1 mouse cellular context compared by ENCODE assay signal in the genomic region with DNA sequence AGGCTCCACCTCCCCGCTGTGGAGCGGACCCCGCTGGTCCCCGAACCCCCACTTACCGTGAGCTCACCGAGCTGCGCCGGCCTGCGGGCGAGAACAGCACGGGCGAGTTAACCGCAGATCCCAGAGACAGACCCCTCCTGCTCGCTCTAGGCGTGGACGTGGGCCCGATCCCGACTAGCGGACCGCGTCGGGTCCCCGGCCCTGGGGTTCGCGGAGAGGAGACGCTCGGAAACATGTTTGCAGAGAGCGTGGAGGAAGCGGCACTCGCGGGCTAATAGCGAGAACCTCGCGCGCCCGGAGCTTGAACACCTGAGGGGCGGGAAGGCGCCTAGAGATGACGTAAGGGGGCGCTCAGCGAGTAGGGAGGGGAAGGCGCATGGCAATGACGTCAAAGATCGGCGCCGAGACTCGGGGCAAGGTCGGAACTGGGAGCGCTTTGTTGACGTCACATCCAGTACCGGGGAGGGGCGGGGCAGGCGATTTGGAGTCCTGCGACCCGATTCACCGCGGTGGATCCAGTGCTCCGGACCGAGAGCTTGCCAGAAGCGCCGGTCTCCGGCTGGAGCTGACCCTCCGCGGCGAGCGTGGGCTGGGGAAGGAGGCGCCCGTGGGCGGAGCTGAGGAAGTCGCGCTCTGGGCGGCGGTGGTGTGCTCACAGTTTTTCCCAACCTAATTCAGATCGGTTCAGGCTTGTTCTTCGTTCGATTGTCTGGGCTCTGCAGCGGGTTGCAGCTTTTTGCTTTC.
A peak's percentile ranks its signal among the peaks of the same experiment; 100 is the strongest.
TF ChIP-seq lines count a peak whose summit lies in the region.

A gene (minus strand): TSS at position 324 of the 744 bp plus-strand sequence.

TF ChIP-seq in MEL, 35 proteins besides CTCF, POLR2A, EP300 and RAD21 (continued from another document):
- TF ChIP-seq RCOR1 (IDR thresholded peaks at IDR 0.05; ENCODE audit: low read depth, low read length) (no peak), TCF12 (IDR thresholded peaks at IDR 0.05; ENCODE audit: low read depth, low read length) (peak; percentile 20; the same call in 1 of the 2 replicates), SMC3 (IDR thresholded peaks at IDR 0.05; ENCODE audit: low read depth, low read length) (no peak), NELFE (IDR thresholded peaks at IDR 0.05; ENCODE audit: low read depth, low read length) (peak; percentile 83), KAT2A (conservative IDR thresholded peaks at IDR 0.05; ENCODE audit: low read depth, low read length) (peak; percentile 78), MEF2A (IDR thresholded peaks at IDR 0.05; ENCODE audit: extremely low read depth, insufficient replicate concordance, low read depth, low read length, poor library complexity, severe bottlenecking) (no peak), TBP (IDR thresholded peaks at IDR 0.05; ENCODE audit: low read depth, low read length) (peak; percentile 75), MAX (IDR thresholded peaks at IDR 0.05; ENCODE audit: low read length) (peak; percentile 52; the same call in 1 of the 2 replicates), MYC (IDR thresholded peaks at IDR 0.05; ENCODE audit: low read depth, low read length) (peak; percentile 73; the same call in 1 of the 2 replicates), SIN3A (IDR thresholded peaks at IDR 0.05; ENCODE audit: low read length) (peak; percentile 98), ZC3H11A (IDR thresholded peaks at IDR 0.05; ENCODE audit: low read depth, low read length) (peak; percentile 49; the same call in 1 of the 2 replicates), ETS1 (IDR thresholded peaks at IDR 0.05; ENCODE audit: low read depth, low read length) (no peak; the same call in 1 of the 2 replicates)
